Mouse (Mus musculus) heart, postnatal 14 days (tissue): ENCODE data around the gene Arhgdia. TPM values are rescaled to one million over a fixed set of nuclear protein-coding genes. Genes with fewer than 3 reads are reported as not detected.
"Not testable (repeated sequence)": the region's sequence is repeated elsewhere in the genome, so short reads cannot be mapped to it uniquely, and the experiment has no call there.

Experiments
- DNase-seq, 2 experiments: peaks; one replicate each; pipeline ENCODE4 v3.0.0; 2021 to 2022
- intact Hi-C: fragments of 180-260 bp; cut with DNase I; formaldehyde crosslinking; loops from one replicate; pipeline ENCODE4 v1.15.1; 2025
- total RNA-seq, 2 experiments: library from RNA; stranded (reverse); gene quantifications; 2 replicates each; pipeline ENCODE4 v1.2.3; 2021

Gene Arhgdia
- total RNA-seq, 2 experiments from 2014 or later: 164 to 180 TPM

DNA sequence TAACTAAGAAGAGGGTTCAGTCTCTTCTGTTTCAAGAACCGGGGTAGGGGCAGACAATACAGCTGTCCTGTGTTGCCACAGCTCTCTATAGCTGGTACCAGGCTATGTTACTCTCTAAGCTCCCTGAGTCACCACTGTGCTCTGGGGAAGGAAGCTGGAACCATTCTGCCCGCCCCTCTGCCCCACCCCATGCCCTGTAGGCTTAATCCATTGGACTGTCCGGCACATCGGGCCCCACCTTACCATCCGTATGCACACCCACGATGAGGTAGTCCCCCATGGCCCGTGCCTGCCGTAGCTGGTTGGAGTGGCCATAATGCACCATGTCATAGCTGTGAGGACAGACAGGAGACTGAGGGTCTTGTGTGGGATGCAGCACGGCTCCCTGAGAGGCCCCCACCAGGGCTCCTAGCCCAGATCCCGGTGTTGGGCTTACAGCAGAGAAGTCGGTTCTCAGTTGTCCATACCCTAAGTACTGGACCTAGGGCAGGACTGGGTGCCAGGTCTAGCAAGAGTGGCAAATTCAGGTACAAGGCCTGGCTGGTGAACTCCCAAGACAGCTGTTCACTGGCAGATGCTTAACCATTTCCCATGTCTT is 34.3 kb upstream of the Arhgdia start:
- intact Hi-C loops: no loop called here
- DNase-seq: no peak

DNA sequence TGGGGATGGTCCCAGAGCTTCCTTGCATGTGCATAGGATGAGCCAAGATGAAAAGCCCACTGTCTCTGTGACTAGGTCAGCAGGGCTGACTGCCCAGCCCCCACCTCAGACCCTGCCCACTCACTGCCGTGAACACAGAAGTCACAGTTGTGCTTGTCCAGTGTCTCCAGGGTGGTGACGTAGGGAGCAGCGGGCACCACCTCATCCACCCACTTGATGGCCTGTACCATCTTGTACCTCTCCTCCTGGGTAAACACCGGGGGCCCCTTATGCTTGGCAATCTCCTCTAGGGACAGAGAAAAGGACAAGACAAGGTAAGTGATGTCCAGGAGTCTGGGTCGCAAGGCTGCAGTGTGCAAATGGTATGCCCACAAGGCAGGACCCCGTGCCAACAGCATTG is 33.7 kb upstream of the Arhgdia start:
- no peak for DNase-seq
- intact Hi-C loops: no loop called here

DNA sequence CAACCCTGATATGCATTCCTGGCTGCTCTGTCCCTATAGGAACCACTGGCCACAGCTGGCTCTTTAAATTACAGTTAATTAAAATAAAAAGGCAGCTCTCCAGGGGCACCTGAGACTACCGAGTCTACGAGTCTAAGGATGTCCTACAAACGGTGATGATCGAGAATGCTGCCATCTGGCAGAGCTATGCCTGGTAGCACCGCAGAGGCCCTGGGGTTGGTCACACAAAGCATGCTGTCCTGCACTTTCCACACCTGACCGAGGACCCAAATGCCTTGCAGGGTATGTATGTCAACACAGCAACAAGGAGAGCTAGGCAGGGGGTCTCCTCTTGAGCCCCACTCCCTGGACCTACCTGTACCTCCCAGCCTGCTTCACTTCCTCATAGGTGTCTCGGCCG is 32.6 kb upstream of the Arhgdia start:
- no peak for DNase-seq
- intact Hi-C loops: no loop called here

DNA sequence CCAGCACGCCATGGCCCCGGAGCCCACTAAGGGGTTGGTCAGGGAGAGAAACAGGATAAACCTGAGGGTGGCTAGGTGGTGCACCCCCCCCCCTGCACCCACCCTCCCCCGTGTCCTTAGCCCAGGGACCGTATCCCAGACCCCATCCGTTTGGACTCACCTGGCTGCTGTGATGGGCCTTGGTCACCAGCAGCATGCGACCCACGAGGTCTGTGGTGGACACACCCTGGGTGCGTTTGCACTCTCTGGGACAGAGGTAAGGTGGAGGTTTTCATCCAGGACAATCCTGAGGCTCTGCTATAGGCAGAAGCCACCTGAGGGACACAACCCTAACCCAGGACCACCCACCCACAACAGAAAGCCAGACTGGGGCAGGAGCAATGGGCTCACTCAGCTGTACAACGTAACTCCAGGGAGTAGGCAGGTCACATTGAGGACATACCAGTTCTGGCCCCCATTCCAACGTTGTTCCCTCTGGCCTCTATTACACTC is 32.1 kb upstream of the Arhgdia start:
- intact Hi-C loops: no loop called here
- no peak for DNase-seq

DNA sequence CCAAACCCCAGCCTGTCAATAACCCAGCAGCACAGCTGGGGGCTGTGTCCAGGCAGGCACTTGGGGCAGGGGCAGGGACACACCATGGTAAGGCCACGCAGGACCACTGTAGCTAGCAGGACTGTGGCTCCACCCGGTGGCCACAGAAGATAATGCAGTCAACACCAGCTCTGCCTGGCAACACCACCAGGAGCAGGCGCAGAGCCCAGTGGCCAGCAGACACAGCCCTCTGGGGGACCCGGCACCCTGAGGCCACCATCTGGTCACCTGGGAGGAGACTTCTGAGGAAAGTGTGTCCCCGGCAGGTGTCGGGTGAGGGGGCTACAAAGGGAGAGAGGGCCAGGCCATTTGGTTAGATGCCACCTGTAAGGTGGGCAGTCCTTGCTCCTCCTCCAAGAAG is 31.3 kb upstream of the Arhgdia start:
- peak; percentile 76 to 87 for DNase-seq
- intact Hi-C loops: loop anchor here (1.0 kb wide), 2 partner anchors 98 to 123 kb away; no protein-coding TSS in a partner anchor

DNA sequence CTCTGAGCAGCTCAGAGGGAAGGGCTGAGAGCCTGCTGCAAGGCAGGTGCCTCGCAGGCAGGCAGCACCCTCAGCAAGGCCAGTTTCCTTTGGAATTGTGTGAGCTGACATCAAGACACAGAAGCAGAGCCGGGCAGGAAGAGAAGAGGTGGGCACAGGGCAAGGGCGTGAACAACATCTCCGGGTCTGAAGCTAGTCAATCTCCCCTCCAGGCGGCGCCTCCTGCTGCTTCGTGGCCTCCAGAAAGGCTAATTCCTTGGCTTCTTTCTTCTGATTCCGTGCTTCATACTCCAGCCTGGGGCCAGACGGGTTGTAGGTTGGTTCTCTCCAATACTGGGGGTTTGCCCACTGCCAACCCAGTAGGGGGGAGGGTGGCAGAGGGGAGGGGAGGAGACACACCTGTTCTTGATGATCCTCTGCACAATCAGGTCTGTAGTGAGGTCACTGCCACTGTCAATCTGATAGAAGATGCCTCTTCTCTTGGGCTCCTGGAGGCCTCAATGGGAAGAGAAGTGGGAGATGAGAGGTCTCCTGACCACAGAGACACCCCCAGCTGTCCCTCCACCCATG is 29.1 kb upstream of the Arhgdia start:
- intact Hi-C loops: no loop called here
- DNase-seq: no peak

DNA sequence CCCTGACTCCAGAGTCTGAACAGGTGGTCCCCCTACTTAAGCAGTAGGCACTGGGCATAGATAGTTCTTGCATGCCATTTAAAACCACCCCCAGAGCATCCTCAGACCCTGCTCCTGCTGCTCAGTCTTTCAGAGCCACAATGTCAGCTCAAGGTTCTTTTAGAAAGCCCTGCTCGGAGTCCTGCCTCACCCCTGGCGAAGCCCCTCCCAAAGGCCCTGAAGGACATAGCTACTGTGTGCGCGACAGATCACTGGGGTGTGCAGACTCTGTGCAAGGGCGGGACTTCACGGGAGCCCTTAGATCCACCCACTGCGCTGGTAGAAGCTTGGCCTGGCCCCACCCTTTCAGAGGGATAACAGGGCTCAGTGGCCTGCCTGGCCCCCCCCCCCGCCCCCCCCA is 27.8 kb upstream of the Arhgdia start:
- intact Hi-C loops: no loop called here
- no peak for DNase-seq

DNA sequence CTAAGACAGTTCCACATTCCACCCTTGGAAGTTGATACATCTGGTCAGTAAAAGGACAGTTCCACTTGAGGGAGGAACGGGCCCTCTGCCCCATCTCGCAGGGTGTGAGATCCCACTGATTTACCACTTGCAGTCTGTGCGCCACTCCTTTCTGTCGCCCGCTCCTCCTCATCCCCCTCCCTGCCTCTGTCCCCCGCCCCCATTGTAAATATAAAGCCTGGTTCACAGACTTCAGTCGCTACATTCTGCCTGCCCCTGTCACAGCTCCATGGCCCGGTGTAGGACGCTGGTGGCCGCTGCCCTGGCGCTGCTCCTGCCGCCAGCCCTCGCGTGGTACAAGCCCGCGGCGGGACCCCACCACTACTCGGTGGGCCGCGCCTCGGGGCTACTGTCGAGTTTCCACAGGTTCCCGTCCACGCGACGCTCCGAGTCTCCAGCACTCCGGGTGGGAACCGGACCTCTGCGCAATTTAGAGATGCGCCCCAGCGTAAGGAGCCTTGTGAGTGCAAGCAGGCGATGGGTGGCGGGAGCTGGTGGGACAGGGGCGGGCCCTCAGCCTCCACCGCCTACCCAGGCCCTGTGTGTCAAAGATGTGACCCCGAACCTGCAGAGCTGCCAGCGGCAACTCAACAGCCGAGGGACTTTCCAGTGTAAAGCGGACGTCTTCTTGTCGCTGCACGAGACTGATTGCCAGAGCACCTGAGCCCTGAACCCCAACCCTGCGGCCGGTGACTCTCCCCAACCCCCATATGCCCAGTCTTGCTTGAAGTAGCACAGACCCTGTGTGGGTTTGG is 27.0 kb upstream of the Arhgdia start, which contains the start of gene Npb:
Npb (plus strand) TSS at position 237 of the 794 bp plus-strand sequence.
- DNase-seq: no peak
- intact Hi-C loops: no loop called here

DNA sequence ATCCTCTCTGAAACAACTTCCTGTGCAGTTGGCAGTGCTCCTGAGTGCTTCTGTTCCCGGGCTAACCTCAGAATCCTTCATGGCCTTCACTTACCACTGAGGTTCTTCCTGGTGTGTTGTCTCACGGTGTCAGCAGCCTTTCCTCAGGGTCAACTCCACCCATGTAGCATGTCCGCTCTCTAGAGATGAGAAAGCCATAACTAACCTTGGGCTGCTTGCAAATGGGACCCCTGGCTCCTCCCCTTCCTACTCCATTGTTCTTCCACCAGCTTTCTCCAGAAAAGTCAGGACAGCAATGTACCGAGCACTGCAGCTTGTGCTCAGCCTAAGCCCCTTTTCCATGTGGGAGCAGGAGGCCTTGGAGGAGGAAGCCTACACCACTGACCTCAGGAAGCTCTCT is 25.3 kb upstream of the Arhgdia start:
- intact Hi-C loops: no loop called here
- DNase-seq: no peak

DNA sequence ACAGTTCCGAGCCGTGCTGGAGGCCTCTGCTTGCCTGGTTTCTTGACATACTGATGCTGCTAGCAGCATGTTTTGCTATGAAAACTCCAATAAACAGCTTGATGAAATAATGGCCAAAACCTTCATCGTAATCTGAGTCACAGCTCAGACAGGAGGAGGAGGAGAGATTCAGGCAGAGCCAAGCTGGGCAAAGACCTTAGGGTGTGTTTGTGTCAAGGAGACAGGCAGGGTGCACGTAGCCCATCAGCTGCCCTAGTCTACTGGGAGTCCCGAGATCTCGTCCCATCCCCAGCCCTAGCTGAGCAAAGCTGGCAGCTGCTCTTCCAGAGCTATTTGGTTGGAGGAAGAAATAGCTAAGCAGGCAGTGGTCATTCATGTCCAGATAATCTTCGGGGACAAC is 24.2 kb upstream of the Arhgdia start:
- DNase-seq: no peak
- intact Hi-C loops: no loop called here

DNA sequence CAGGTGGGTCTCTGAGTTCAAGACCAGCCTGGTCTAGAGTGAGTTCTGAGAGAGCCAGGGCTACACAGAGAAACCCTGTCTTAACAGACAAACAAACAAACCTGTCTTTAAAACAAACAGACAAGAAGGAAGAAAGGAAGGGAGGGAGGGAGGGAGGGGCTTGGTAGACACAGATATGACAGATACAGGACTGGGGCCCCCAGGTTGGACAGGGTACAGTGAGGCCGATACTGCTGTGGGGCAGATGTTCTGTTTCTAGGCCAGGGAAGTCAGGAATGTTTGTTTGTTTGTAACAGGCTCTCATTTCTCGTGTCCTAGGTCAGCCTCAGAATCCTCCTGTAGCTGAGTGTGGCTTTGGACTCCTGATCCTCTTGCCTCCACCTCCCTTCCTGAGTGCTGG is 22.1 kb upstream of the Arhgdia start:
- intact Hi-C loops: no loop called here
- DNase-seq: no peak

DNA sequence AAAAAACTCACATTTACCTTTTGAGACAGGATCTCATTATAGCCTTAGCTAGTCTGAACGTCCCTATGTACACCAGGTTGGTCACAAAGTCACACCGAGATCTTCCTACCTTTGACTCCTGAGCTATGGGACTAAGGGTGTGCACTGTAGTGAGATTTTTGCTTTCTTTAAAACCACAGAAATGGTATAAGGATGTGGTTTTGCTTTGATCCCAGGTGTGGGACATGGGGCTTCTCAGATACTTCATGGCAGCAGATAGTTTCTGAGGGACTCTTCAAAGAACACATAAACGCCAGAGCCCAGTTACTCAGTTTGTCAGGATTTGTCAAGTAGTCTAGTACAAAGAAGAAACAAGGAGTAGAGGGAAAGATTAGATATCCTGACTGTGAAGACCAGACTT is 19.3 kb upstream of the Arhgdia start:
- no peak for DNase-seq
- intact Hi-C loops: no loop called here

DNA sequence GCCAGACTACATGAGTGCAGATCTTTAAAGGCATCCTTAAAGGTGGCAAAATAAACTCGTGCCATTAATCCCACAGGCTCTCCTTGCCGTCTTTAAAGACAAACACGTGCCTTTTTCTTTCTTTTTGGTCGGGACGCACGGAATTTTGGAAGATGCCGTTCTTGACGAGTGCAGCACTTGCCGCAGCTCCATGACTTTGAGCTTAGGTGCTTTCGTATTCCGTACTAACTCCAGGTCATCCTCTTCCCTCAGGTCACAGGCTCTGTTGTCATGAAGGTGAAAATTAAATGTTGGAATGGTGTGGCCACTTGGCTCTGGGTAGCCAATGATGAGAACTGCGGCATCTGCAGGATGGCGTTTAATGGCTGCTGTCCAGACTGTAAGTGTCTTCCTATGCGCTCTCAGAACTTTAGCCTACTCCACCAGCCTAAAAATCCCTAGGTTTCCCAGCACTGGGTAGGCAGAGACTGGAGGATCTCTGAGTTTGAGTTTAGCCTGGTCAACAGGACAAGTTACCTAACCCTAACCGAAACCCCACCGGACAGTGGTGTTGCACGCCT is 17.6 kb upstream of the Arhgdia start:
- intact Hi-C loops: no loop called here
- no peak for DNase-seq

DNA sequence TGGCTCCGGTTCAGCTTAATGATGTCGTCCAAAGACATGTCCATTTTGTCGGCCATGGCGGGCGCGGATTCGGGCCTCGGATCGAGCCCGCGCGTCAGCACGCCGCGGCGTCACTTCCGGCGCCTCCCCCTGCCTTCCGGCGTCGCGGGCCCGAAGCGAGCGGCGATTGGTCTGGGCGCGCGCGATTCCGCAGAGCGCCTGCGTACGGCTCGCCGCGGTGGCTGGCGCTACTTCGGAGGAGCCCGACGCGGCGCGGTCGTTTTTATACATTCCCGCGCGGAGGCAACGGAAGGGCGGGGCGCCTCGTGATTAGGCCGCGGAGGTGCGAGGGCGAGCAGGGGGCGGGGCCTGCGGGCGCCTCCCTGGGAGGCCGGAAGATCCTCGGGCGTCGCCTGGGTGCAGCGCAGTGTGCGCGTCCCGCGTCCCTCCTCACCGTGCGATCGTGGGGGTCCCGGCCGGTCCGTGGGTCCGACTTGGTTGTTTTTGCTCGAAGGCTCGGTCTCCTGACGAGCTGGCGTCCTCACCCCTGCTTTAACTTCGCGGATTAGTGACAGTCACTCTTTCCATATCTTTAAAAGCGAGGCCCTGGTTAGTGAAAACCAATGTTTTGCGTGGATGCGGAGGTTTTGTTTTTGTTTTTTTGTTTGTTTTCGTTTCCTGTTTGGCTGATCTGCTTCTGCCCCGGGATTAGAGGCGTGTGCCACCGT is 17.0 kb upstream of the Arhgdia start, which contains the start of the genes Alyref and Anapc11:
Alyref (minus strand) TSS at position 83 of the 707 bp plus-strand sequence.
Anapc11 (plus strand) TSS at position 139 of the 707 bp plus-strand sequence.
- intact Hi-C loops: no loop called here

DNA sequence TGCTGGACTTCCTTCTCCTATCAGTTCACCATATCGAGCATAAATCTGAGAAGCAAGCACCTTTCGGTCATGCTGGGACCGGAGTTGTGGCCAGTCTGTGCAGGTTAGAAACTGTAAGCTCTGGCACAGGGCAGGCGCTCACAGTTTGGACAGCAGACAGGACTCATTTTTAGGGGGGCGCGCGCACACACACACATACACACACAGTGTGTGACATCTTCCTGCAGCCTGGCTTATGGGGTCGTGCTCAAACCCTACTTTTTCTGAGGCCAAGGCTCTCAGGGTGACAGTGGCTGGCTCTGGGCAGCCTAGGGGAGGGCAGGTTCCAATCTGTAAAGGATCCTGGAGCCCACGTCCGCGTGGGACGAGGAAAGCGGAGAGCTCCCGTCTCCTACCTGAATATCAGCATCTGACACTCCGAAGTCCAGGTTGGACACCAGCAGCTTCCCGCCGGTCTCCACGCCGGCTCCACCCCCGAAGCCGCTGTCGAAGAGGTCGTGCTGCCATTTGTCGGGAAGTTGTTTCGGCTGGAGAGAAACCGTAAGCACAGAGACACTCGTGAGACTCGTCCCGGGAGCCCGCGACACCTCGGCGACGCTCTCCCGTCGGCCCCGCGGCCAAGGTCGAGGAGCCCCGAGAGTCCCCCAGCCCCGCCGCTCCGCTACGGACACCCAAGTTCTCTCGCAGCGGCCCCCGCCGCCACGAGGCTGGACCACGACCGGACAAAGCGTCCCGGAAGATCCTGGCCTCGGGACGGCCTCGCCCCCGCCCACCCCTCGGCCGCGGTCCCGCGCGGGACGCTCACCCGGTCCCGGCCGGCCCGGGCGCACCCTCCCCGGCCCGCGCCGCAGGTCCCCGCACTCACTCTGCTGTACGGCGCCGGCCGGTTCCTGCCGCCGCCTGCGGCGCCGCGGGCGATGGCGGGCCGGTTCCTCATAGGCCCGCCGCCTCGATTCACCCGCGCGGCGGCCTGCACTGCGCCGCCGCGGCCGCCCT is 16.1 kb upstream of the Arhgdia start:
- no peak for DNase-seq
- intact Hi-C loops: no loop called here

More for the DNA sequence above, 17.0 kb upstream of the Arhgdia start, which contains the start of the genes Alyref and Anapc11:
- DNase-seq: peak; percentile 97 to 98

DNA sequence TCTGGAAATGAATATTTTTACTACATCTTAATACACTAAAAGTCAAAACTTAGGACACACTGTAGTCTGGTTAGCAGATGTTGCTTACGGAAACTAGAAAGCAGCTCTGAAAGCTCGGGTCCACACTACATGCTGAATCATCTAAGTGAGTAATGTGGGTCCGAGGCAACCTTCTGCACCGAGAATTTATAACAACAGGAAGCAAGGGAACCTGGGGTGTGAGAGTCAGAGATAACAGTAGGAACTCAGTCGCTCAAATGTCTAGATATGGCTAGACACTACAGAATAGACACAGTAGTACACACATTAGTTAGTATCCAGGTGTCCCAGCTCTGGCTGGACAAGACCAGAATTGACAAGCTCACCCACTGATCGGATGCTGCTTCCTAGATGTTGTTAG is 7.1 kb upstream of the Arhgdia start:
- no peak for DNase-seq
- intact Hi-C loops: no loop called here

DNA sequence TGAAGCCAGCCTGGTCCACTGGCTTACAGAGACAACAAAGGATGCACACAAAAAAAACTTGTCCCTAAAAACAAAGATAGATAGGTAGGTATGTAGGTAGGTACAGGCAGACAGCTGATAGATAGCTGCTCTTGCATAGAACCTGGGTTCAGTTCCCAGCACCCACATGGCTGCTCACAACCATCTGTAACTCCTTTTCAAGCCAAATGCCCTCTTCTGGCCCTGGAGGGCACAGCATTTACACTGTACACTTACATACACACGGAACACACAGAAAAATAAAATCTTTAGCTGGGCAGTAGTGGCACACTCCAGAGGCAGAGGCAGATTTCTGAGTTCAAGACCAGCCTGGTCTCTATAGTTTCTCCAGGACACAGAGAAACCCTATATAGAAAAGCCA is 2.5 kb upstream of the Arhgdia start:
- intact Hi-C loops: no loop called here
- DNase-seq: no peak

DNA sequence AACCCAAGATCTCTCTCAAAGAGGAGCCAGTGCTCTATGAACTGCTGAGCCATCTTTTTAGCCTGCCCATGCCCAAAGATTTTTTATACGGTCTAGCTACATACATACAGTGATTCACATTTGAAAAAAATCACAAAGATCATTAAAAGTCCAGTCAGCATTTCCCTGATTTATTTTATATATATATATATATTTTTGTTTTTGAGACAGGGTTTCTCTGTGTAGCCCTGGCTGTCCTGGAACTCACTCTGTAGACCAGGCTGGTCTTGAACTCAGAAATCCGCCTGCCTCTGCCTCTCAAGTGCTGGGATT is 1.5 kb upstream of the Arhgdia start:
- intact Hi-C loops: not testable (repeated sequence)

DNA sequence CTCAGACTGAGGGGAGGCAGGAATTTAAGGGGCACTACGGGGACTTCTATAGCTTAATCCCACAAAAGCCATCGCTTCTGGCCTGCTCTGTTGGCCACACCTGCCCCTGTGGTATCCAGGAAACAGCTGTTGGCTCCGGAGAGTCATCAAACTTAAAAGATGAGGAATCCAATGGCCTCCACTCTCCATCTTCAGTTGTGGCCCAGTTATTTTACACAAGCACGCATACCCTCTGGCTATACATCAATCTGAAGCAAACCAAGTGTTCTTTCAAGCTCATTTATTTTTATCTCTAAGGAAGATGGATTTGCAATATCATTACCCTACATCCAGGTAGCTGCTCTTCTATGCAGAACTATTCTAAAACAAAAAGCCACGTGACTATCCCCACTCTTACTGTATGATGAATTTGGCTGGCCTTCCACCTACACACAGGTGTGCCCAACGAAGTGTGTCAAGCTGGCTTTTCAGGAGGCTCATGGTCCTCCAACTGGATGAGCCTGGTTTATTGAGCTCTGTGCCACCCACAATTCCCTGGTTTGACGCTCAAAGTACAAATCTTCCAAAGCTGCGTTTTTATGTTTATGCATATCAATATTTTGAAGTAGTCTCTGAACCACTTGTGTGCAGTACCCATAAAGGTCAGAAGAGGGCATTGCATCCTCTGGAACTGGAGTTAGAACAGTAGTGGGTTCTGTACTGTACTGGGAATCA is 1.0 kb upstream of the Arhgdia start:
- intact Hi-C loops: no loop called here
- peak; percentile 14 to 46 for DNase-seq

More for the DNA sequence above, 1.5 kb upstream of the Arhgdia start:
- DNase-seq: not testable (repeated sequence)
